Mouse (Mus musculus): ENCODE data around the gene Camta1. TPM values are rescaled to one million over a fixed set of nuclear protein-coding genes. Genes with fewer than 3 reads are reported as not detected.

Gene Camta1
- total RNA-seq, 1 experiment from 2014 or later, result 40.1 TPM

- no peak for DNase-seq
These were observed 597.8 kb downstream of the Camta1 start for GRCm38 (mm10) chr4:151263786-151264414.

GRCm38 (mm10) chr4:151263052-151263451 is 598.6 kb downstream of the Camta1 start:
- DNase-seq, result peak; percentile 62

- no peak for DNase-seq
These were observed 605.1 kb downstream of the Camta1 start for GRCm38 (mm10) chr4:151256622-151257021.

- DNase-seq, result no peak
These were observed 610.9 kb downstream of the Camta1 start for GRCm38 (mm10) chr4:151250824-151251223.

GRCm38 (mm10) chr4:151245068-151245797 is 616.4 kb downstream of the Camta1 start:
- DNase-seq, result peak; percentile 22

GRCm38 (mm10) chr4:151243445-151243844 is 618.2 kb downstream of the Camta1 start:
- no peak for DNase-seq

GRCm38 (mm10) chr4:151242751-151243150 is 618.9 kb downstream of the Camta1 start:
- DNase-seq, result peak; percentile 18

- no peak for DNase-seq
These were observed 621.2 kb downstream of the Camta1 start for GRCm38 (mm10) chr4:151240465-151240864.

GRCm38 (mm10) chr4:151238970-151239684 is 622.5 kb downstream of the Camta1 start:
- DNase-seq, result peak; percentile 35

- DNase-seq, result peak; percentile 65
These were observed 624.2 kb downstream of the Camta1 start for GRCm38 (mm10) chr4:151237501-151237900.

- DNase-seq, result no peak
These were observed 626.7 kb downstream of the Camta1 start for GRCm38 (mm10) chr4:151234981-151235380.

GRCm38 (mm10) chr4:151232028-151232427 is 629.6 kb downstream of the Camta1 start:
- peak; percentile 52 for DNase-seq

GRCm38 (mm10) chr4:151229073-151229472 is 632.6 kb downstream of the Camta1 start:
- DNase-seq, result no peak

GRCm38 (mm10) chr4:151226496-151226895 is 635.2 kb downstream of the Camta1 start:
- peak; percentile 26 for DNase-seq

- DNase-seq, result no peak
These were observed 637.7 kb downstream of the Camta1 start for GRCm38 (mm10) chr4:151224017-151224416.

- DNase-seq, result no peak
These were observed 638.2 kb downstream of the Camta1 start for GRCm38 (mm10) chr4:151223263-151223996.

- no peak for DNase-seq
These were observed 639.0 kb downstream of the Camta1 start for GRCm38 (mm10) chr4:151222635-151223034.

GRCm38 (mm10) chr4:151216553-151217292 is 645.0 kb downstream of the Camta1 start:
- DNase-seq, result no peak

- DNase-seq, result no peak
These were observed 645.8 kb downstream of the Camta1 start for GRCm38 (mm10) chr4:151215866-151216265.

- peak; percentile 35 for DNase-seq
These were observed 646.5 kb downstream of the Camta1 start for GRCm38 (mm10) chr4:151215179-151215578.

- DNase-seq, result no peak
These were observed 648.2 kb downstream of the Camta1 start for GRCm38 (mm10) chr4:151213475-151213874.

- DNase-seq, result no peak
These were observed 649.7 kb downstream of the Camta1 start for GRCm38 (mm10) chr4:151211992-151212391.

Data from adrenal gland, postnatal 14 days (tissue).